Mouse (Mus musculus) small intestine, adult 2 months (tissue): ENCODE measurements at regions not wholly inside any gene's neighbourhood (a gene's known extent, or its start where the extent isn't known, plus 50 kb on each side); places are given as distances from the start of the nearest gene placed in this dataset.
"Not testable (repeated sequence)": the region's sequence is repeated elsewhere in the genome, so short reads cannot be mapped to it uniquely, and the experiment has no call there.

Source experiments
- CTCF ChIP-seq: fragments of 200-500 bp; IDR thresholded peaks from 2 replicates; pipeline ENCODE4 v1.5.1; 2012; ENCODE audit warnings: low read depth, mild to moderate bottlenecking, control low read depth, inconsistent platforms, low read length, moderate library complexity, mixed read lengths; ENCODE audit not compliant: insufficient replicate concordance, insufficient read length; ENCODE audit errors: extremely low read depth
- POLR2A ChIP-seq: fragments of 200-500 bp; IDR thresholded peaks from 2 replicates; pipeline ENCODE4 v1.6.1; 2012; ENCODE audit warnings: low read depth, mild to moderate bottlenecking, control low read depth, inconsistent platforms, low read length, moderate library complexity

GRCm38 (mm10) chr10:10177037-10177436, 276.2 kb upstream of the Stxbp5 start:
- not testable (repeated sequence) for TF ChIP-seq CTCF, POLR2A
